Mouse (Mus musculus): ENCODE measurements around the gene Sept11.

GRCm38 (mm10) chr5:93145504-93145903 lies 52.3 kb downstream of the Sept11 start:
- no peak for TF ChIP-seq POLR2A (IDR thresholded peaks at IDR 0.05; ENCODE audit: borderline replicate concordance, control insufficient read depth, low read depth, low read length)
- no peak for TF ChIP-seq CTCF (IDR thresholded peaks at IDR 0.05; ENCODE audit: control insufficient read depth, insufficient read depth, low read length)
